Mouse (Mus musculus) erythroblast, embryonic 14.5 days (primary cell): ENCODE data around the gene Casp8ap2.

ENCODE experiments used
- GATA1 ChIP-seq: IDR thresholded peaks from 2 replicates; pipeline ENCODE4 v1.6.1; 2012; ENCODE audit warnings: low read length, inconsistent platforms, mixed read lengths
- TAL1 ChIP-seq: IDR thresholded peaks from 3 replicates; pipeline ENCODE4 v1.6.1; 2012; ENCODE audit warnings: low read length, inconsistent platforms, mixed read lengths

GRCm38 (mm10) chr4:32674025-32674424 is 58.8 kb downstream of the Casp8ap2 start:
- TF ChIP-seq TAL1: no peak
- no peak for TF ChIP-seq GATA1
